Mouse (Mus musculus): ENCODE data around the gene Ppia. TPM values are rescaled to one million over a fixed set of nuclear protein-coding genes. Genes with fewer than 3 reads are reported as not detected.
A peak's percentile ranks its signal among the peaks of the same experiment; 100 is the strongest.

Ppia gene
- polyA plus RNA-seq, 1 experiment from 2014 or later: 2,332 TPM

DNA sequence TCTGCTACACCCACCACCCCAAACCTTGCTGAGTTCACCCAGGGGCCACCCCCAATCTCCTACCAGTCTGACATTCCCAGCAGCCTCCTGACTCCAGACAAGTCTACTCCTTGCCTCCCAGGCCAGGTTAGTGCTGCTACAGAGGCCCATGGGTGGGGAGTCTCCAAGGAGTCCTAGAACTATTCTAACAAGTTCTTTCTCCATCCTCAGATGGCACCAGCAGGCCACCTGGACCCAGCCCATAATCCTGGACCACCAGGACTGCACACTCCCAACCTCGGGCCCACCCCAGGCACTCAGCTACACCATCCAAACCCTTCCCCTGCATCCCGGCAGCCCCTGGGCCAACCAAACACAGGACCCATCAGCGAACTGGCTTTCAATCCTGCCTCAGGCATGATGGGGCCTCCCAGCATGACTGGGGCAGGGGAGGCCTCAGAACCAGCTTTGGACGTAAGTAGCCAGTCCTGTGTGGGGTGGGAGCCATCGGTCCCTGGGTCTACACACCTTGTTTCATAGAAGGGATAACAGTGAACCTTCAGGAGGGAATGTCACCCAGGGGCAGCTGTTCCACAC, 11.3 kb upstream of the Ppia start:
- no peak for DNase-seq
- no peaks in the 10 kb centered on the region for H3K27me3 ChIP-seq (ENCODE audit: insufficient read depth, low read length)
- no peaks in the 10 kb centered on the region for H3K9me3 ChIP-seq (ENCODE audit: low read length)
- H3K4me3 ChIP-seq (ENCODE audit: low read depth, low read length): no peak overlapping the region
- peaks cover 67% of the 10 kb centered on the region for H3K36me3 ChIP-seq (replicated peaks; ENCODE audit: insufficient read depth, low read length)
- TF ChIP-seq CTCF (IDR thresholded peaks at IDR 0.05; ENCODE audit: low read depth) (no peak), EP300 (IDR thresholded peaks at IDR 0.05; ENCODE audit: low read depth) (no peak)
- H3K9ac ChIP-seq (replicated peaks): no peak overlapping the region
- no peak overlapping the region for H3K4me2 ChIP-seq (ENCODE audit: low read depth, low read length)
- H3K4me1 ChIP-seq (ENCODE audit: insufficient read depth): no peaks in the 10 kb centered on the region
- no peak for ATAC-seq
- WGBS (ENCODE audit: insufficient replicate concordance): 92% methylated on average over 5 of the region's 5 CpGs
- H3K27ac ChIP-seq (ENCODE audit: low read depth): no peak overlapping the region

DNA sequence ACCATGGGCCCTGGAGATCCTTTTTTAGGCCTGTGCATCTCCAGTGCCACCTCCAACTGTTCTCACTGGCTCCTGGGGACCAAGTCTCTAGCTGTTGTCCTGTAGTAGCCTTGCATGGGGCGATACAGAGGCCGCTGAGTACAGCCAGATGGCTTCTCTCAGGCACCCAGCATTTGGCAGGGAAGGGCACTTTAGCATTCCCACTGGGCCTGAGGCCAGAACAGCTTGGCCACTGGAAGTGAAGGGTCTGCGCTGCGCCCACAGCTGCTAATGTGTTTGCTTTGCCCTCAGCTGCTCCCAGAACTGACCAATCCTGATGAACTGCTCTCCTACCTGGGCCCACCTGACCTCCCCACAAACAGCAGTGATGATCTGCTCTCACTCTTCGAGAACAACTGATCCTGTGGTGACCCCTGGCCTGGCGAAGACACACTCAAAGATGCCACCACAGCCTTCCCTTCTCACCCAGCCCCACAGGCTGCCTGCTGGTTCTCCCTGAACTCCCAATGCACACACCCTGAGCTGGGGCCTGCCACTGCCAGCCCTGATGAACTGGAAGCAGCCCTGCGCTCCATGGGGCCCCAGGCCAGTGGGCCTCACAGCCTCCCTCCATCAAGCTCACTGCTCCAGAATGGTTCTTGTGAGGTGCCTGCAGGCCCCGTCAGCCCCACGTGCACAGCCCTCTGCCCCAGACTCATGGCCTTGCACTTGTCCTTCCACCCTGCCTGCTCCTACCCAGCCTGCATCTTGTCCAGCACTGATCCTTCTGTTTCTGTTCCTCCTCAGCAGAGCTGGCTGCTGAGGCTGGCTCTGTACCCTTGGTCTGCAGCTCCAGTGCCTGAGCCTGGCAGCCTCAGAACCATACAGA, 10.3 kb upstream of the Ppia start:
- WGBS (ENCODE audit: insufficient replicate concordance): 80% methylated on average over 9 of the region's 9 CpGs
- Histone ChIP-seq H3K36me3 (replicated peaks; ENCODE audit: insufficient read depth, low read length) (peaks cover 56% of the 10 kb centered on the region), H3K27me3 (ENCODE audit: insufficient read depth, low read length) (no peaks in the 10 kb centered on the region), H3K4me1 (ENCODE audit: insufficient read depth) (no peaks in the 10 kb centered on the region), H3K27ac (ENCODE audit: low read depth) (no peak overlapping the region), H3K4me2 (ENCODE audit: low read depth, low read length) (no peak overlapping the region), H3K9ac (replicated peaks) (no peak overlapping the region), H3K9me3 (ENCODE audit: low read length) (no peaks in the 10 kb centered on the region), H3K4me3 (ENCODE audit: low read depth, low read length) (no peak overlapping the region)
- no peak for TF ChIP-seq CTCF (IDR thresholded peaks at IDR 0.05; ENCODE audit: low read depth)
- TF ChIP-seq EP300 (IDR thresholded peaks at IDR 0.05; ENCODE audit: low read depth): no peak
- no peak for ATAC-seq
- no peak for DNase-seq

GRCm38 (mm10) chr11:6405591-6406081, 9.6 kb upstream of the Ppia start:
- Histone ChIP-seq H3K9ac (replicated peaks) (no peak overlapping the region), H3K36me3 (replicated peaks; ENCODE audit: insufficient read depth, low read length) (peaks cover 51% of the 10 kb centered on the region), H3K4me2 (ENCODE audit: low read depth, low read length) (no peak overlapping the region), H3K27me3 (ENCODE audit: insufficient read depth, low read length) (no peaks in the 10 kb centered on the region), H3K27ac (ENCODE audit: low read depth) (no peak overlapping the region), H3K4me3 (ENCODE audit: low read depth, low read length) (no peak overlapping the region), H3K9me3 (ENCODE audit: low read length) (no peaks in the 10 kb centered on the region), H3K4me1 (ENCODE audit: insufficient read depth) (no peaks in the 10 kb centered on the region)
- WGBS (ENCODE audit: insufficient replicate concordance): 78% methylated on average over 4 of the region's 4 CpGs
- ATAC-seq (no peak), DNase-seq (no peak)
- TF ChIP-seq CTCF (IDR thresholded peaks at IDR 0.05; ENCODE audit: low read depth) (no peak), EP300 (IDR thresholded peaks at IDR 0.05; ENCODE audit: low read depth) (no peak)

- H3K27me3 ChIP-seq (ENCODE audit: insufficient read depth, low read length): no peaks in the 10 kb centered on the region
- H3K9me3 ChIP-seq (ENCODE audit: low read length): no peaks in the 10 kb centered on the region
- H3K27ac ChIP-seq (ENCODE audit: low read depth): no peak overlapping the region
- H3K9ac ChIP-seq (replicated peaks): no peak overlapping the region
- peaks cover 42% of the 10 kb centered on the region for H3K36me3 ChIP-seq (replicated peaks; ENCODE audit: insufficient read depth, low read length)
- ATAC-seq: 0 out of 2 replicates have a peak, but pooled peaks have one; percentile 16
- no peak overlapping the region for H3K4me2 ChIP-seq (ENCODE audit: low read depth, low read length)
- H3K4me1 ChIP-seq (ENCODE audit: insufficient read depth): 0 out of 2 replicates have a peak, but pooled peaks cover 1% of the 10 kb centered on the region
- H3K4me3 ChIP-seq (ENCODE audit: low read depth, low read length): no peak overlapping the region
- TF ChIP-seq EP300 (IDR thresholded peaks at IDR 0.05; ENCODE audit: low read depth) (no peak), CTCF (IDR thresholded peaks at IDR 0.05; ENCODE audit: low read depth) (no peak)
- WGBS (ENCODE audit: insufficient replicate concordance): 56% methylated on average over 14 of the region's 14 CpGs
- no peak for DNase-seq
These were observed 8.7 kb upstream of the Ppia start for GRCm38 (mm10) chr11:6406251-6407161.

DNA sequence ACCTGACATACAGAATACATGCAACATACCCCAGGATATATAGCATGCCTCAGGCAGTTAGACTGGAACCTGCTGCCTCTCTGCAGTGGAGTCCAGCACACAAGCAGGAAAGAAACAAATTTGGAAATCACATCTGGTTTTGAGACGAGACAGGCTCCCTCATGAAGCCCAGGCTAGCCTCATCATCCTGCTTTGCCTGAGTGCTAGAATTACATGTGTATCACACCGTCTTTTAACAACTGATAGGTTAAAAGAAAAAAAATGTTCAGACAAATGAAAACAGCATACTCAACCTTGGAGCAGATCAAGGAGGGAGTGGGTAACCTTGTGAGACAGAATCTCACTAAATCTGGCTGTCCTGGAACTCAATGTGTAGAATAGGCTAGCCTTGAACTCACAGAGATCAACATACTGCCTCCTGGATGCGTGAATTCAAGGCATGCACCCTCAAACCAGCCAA, 8.1 kb upstream of the Ppia start:
- Histone ChIP-seq H3K4me1 (ENCODE audit: insufficient read depth) (0 out of 2 replicates have a peak, but pooled peaks cover 2% of the 10 kb centered on the region), H3K4me2 (ENCODE audit: low read depth, low read length) (no peak overlapping the region), H3K36me3 (replicated peaks; ENCODE audit: insufficient read depth, low read length) (peaks cover 35% of the 10 kb centered on the region), H3K9me3 (ENCODE audit: low read length) (no peaks in the 10 kb centered on the region), H3K4me3 (ENCODE audit: low read depth, low read length) (no peak overlapping the region), H3K27ac (ENCODE audit: low read depth) (no peak overlapping the region), H3K27me3 (ENCODE audit: insufficient read depth, low read length) (no peaks in the 10 kb centered on the region), H3K9ac (replicated peaks) (no peak overlapping the region)
- WGBS (ENCODE audit: insufficient replicate concordance): 77% methylated on average over 3 of the region's 3 CpGs
- DNase-seq (no peak), ATAC-seq (no peak)
- TF ChIP-seq EP300 (IDR thresholded peaks at IDR 0.05; ENCODE audit: low read depth) (no peak), CTCF (IDR thresholded peaks at IDR 0.05; ENCODE audit: low read depth) (no peak)

Measured in liver, postnatal 0 days (tissue).